Mouse (Mus musculus): ENCODE data around the gene 1110008P14Rik. TPM values are rescaled to one million over a fixed set of nuclear protein-coding genes. Genes with fewer than 3 reads are reported as not detected.

The 1110008P14Rik gene
- polyA plus RNA-seq, 1 experiment from 2014 or later, result 20.2 TPM

GRCm38 (mm10) chr2:32415801-32416200 lies 34.1 kb upstream of the 1110008P14Rik start:
- no peak overlapping the region for H3K27ac ChIP-seq (ENCODE audit: low read length)
- H3K9me3 ChIP-seq (replicated peaks; ENCODE audit: control insufficient read depth, low read length), result no peaks in the 10 kb centered on the region
- ATAC-seq (ENCODE audit: low read depth), result no peak
- H3K4me3 ChIP-seq (ENCODE audit: low read depth, low read length), result no peak overlapping the region
- H3K9ac ChIP-seq (ENCODE audit: low read depth, low read length), result no peak overlapping the region
- no peaks in the 10 kb centered on the region for H3K27me3 ChIP-seq (ENCODE audit: control insufficient read depth, insufficient read depth, low read depth, low read length)
- peaks cover 26% of the 10 kb centered on the region for H3K36me3 ChIP-seq (ENCODE audit: control insufficient read depth, insufficient read depth)
- 88% methylated on average over 12 of the region's 12 CpGs for WGBS (ENCODE audit: insufficient replicate concordance)
- H3K4me2 ChIP-seq (ENCODE audit: low read depth, low read length), result no peak overlapping the region
- H3K4me1 ChIP-seq (ENCODE audit: control insufficient read depth, low read depth, low read length), result peaks cover 10% of the 10 kb centered on the region

GRCm38 (mm10) chr2:32413936-32414335 lies 32.2 kb upstream of the 1110008P14Rik start:
- no peak overlapping the region for H3K27ac ChIP-seq (ENCODE audit: low read length)
- no peak overlapping the region for H3K4me2 ChIP-seq (ENCODE audit: low read depth, low read length)
- no peak overlapping the region for H3K4me3 ChIP-seq (ENCODE audit: low read depth, low read length)
- H3K9ac ChIP-seq (ENCODE audit: low read depth, low read length), result no peak overlapping the region
- peaks cover 9% of the 10 kb centered on the region for H3K4me1 ChIP-seq (ENCODE audit: control insufficient read depth, low read depth, low read length)
- peaks cover 23% of the 10 kb centered on the region for H3K36me3 ChIP-seq (ENCODE audit: control insufficient read depth, insufficient read depth)
- 66% methylated on average over 5 of the region's 5 CpGs for WGBS (ENCODE audit: insufficient replicate concordance)
- H3K27me3 ChIP-seq (ENCODE audit: control insufficient read depth, insufficient read depth, low read depth, low read length), result no peaks in the 10 kb centered on the region
- no peaks in the 10 kb centered on the region for H3K9me3 ChIP-seq (replicated peaks; ENCODE audit: control insufficient read depth, low read length)
- ATAC-seq (ENCODE audit: low read depth), result no peak

GRCm38 (mm10) chr2:32412742-32413531 lies 31.2 kb upstream of the 1110008P14Rik start:
- no peaks in the 10 kb centered on the region for H3K27me3 ChIP-seq (ENCODE audit: control insufficient read depth, insufficient read depth, low read depth, low read length)
- H3K27ac ChIP-seq (ENCODE audit: low read length), result no peak overlapping the region
- 57% methylated on average over 6 of the region's 6 CpGs for WGBS (ENCODE audit: insufficient replicate concordance)
- peak; percentile 7; the same call in 1 of the 2 replicates for ATAC-seq (ENCODE audit: low read depth)
- no peak overlapping the region for H3K9ac ChIP-seq (ENCODE audit: low read depth, low read length)
- peaks cover 23% of the 10 kb centered on the region for H3K36me3 ChIP-seq (ENCODE audit: control insufficient read depth, insufficient read depth)
- H3K9me3 ChIP-seq (replicated peaks; ENCODE audit: control insufficient read depth, low read length), result no peaks in the 10 kb centered on the region
- no peak overlapping the region for H3K4me3 ChIP-seq (ENCODE audit: low read depth, low read length)
- no peak overlapping the region for H3K4me2 ChIP-seq (ENCODE audit: low read depth, low read length)
- H3K4me1 ChIP-seq (ENCODE audit: control insufficient read depth, low read depth, low read length), result peaks cover 7% of the 10 kb centered on the region

DNA sequence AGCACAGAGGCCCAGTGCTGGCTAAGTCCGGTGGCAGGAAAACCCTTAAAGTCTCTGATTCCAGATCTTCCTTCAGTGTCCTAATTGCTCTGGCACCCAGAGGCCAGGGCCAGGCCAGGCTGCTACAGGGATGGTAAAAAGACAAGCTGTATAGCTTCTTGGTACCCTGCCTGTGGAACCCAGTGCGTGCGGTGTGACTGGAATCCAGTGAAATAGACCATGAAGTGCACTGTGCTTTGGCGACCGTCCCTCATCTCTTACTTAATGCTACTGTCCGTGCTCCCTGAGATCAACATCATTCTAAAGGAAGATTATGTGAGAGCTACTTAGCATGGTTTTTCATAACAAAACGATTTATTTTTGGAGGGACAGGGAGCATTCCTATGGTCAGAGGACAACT lies 29.7 kb upstream of the 1110008P14Rik start:
- WGBS (ENCODE audit: insufficient replicate concordance), result 73% methylated on average over 7 of the region's 7 CpGs

GRCm38 (mm10) chr2:32408429-32409424 lies 27.0 kb upstream of the 1110008P14Rik start:
- Histone ChIP-seq H3K27ac (ENCODE audit: low read length) (peak overlapping the region; percentile 39), H3K4me3 (ENCODE audit: low read depth, low read length) (no peak overlapping the region), H3K9ac (ENCODE audit: low read depth, low read length) (no peak overlapping the region), H3K27me3 (ENCODE audit: control insufficient read depth, insufficient read depth, low read depth, low read length) (no peaks in the 10 kb centered on the region), H3K36me3 (ENCODE audit: control insufficient read depth, insufficient read depth) (no peaks in the 10 kb centered on the region), H3K4me2 (ENCODE audit: low read depth, low read length) (no peak overlapping the region), H3K9me3 (replicated peaks; ENCODE audit: control insufficient read depth, low read length) (no peaks in the 10 kb centered on the region), H3K4me1 (ENCODE audit: control insufficient read depth, low read depth, low read length) (peaks cover 7% of the 10 kb centered on the region)
- 62% methylated on average over 25 of the region's 25 CpGs for WGBS (ENCODE audit: insufficient replicate concordance)
- peak; percentile 84 for ATAC-seq (ENCODE audit: low read depth)

More for the DNA sequence above, 29.7 kb upstream of the 1110008P14Rik start:
- Histone ChIP-seq H3K4me1 (ENCODE audit: control insufficient read depth, low read depth, low read length) (peaks cover 7% of the 10 kb centered on the region), H3K4me3 (ENCODE audit: low read depth, low read length) (no peak overlapping the region), H3K36me3 (ENCODE audit: control insufficient read depth, insufficient read depth) (peaks cover 13% of the 10 kb centered on the region), H3K27me3 (ENCODE audit: control insufficient read depth, insufficient read depth, low read depth, low read length) (no peaks in the 10 kb centered on the region), H3K9me3 (replicated peaks; ENCODE audit: control insufficient read depth, low read length) (no peaks in the 10 kb centered on the region), H3K4me2 (ENCODE audit: low read depth, low read length) (no peak overlapping the region), H3K9ac (ENCODE audit: low read depth, low read length) (no peak overlapping the region), H3K27ac (ENCODE audit: low read length) (no peak overlapping the region)
- ATAC-seq (ENCODE audit: low read depth), result no peak

- Histone ChIP-seq H3K27me3 (ENCODE audit: control insufficient read depth, insufficient read depth, low read depth, low read length) (no peaks in the 10 kb centered on the region), H3K27ac (ENCODE audit: low read length) (no peak overlapping the region), H3K9me3 (replicated peaks; ENCODE audit: control insufficient read depth, low read length) (no peaks in the 10 kb centered on the region), H3K9ac (ENCODE audit: low read depth, low read length) (no peak overlapping the region), H3K4me2 (ENCODE audit: low read depth, low read length) (no peak overlapping the region), H3K4me3 (ENCODE audit: low read depth, low read length) (no peak overlapping the region), H3K4me1 (ENCODE audit: control insufficient read depth, low read depth, low read length) (no peaks in the 10 kb centered on the region), H3K36me3 (ENCODE audit: control insufficient read depth, insufficient read depth) (no peaks in the 10 kb centered on the region; the same call in 1 of the 2 replicates)
- no peak for ATAC-seq (ENCODE audit: low read depth)
- WGBS (ENCODE audit: insufficient replicate concordance), result 67% methylated on average over 7 of the region's 7 CpGs
Observed at GRCm38 (mm10) chr2:32407144-32407824, 25.5 kb upstream of the 1110008P14Rik start.

DNA sequence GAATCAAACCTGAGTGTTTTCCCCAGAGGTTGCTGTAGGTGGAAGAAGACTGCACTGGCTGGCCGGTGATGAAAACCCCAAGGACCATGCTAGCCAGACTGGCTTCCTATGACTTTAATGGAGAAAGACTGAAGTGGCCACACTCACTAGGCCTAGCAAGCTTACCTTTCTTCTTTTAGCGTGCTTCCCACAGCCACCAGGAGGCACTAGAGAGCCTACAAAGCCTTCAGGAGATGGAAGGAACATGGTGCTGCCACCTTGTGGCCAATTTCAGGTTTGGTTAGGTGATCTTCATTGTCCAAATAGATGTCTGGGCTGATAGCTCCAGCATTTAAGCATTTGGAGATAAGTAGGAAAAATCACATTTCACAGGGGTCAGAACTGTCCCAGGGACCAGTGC lies 22.9 kb upstream of the 1110008P14Rik start:
- WGBS (ENCODE audit: insufficient replicate concordance), result 13% methylated on average over 2 of the region's 2 CpGs
- H3K4me3 ChIP-seq (ENCODE audit: low read depth, low read length), result no peak overlapping the region

GRCm38 (mm10) chr2:32396695-32397094 lies 15.0 kb upstream of the 1110008P14Rik start:
- Histone ChIP-seq H3K27ac (ENCODE audit: low read length) (no peak overlapping the region; the same call in 1 of the 2 replicates), H3K9me3 (replicated peaks; ENCODE audit: control insufficient read depth, low read length) (no peaks in the 10 kb centered on the region), H3K36me3 (ENCODE audit: control insufficient read depth, insufficient read depth) (no peaks in the 10 kb centered on the region; the same call in 1 of the 2 replicates), H3K9ac (ENCODE audit: low read depth, low read length) (peak overlapping the region; percentile 83), H3K4me1 (ENCODE audit: control insufficient read depth, low read depth, low read length) (peaks cover 22% of the 10 kb centered on the region), H3K4me3 (ENCODE audit: low read depth, low read length) (peak overlapping the region; percentile 89), H3K27me3 (ENCODE audit: control insufficient read depth, insufficient read depth, low read depth, low read length) (no peaks in the 10 kb centered on the region), H3K4me2 (ENCODE audit: low read depth, low read length) (peak overlapping the region; percentile 94)
- ATAC-seq (ENCODE audit: low read depth), result no peak
- under 1% methylated on average over 15 of the region's 15 CpGs for WGBS (ENCODE audit: insufficient replicate concordance)

More for the DNA sequence above, 22.9 kb upstream of the 1110008P14Rik start:
- H3K36me3 ChIP-seq (ENCODE audit: control insufficient read depth, insufficient read depth), result no peaks in the 10 kb centered on the region; the same call in none of the 2 replicates
- H3K9me3 ChIP-seq (replicated peaks; ENCODE audit: control insufficient read depth, low read length), result no peaks in the 10 kb centered on the region
- H3K27me3 ChIP-seq (ENCODE audit: control insufficient read depth, insufficient read depth, low read depth, low read length), result no peaks in the 10 kb centered on the region
- no peak overlapping the region for H3K27ac ChIP-seq (ENCODE audit: low read length)
- H3K4me1 ChIP-seq (ENCODE audit: control insufficient read depth, low read depth, low read length), result peaks cover 4% of the 10 kb centered on the region
- H3K4me2 ChIP-seq (ENCODE audit: low read depth, low read length), result no peak overlapping the region
- no peak overlapping the region for H3K9ac ChIP-seq (ENCODE audit: low read depth, low read length)
- ATAC-seq (ENCODE audit: low read depth), result no peak

Data from liver, embryonic 16.5 days (tissue).